Mouse (Mus musculus) ES-Bruce4 (cell line): ENCODE measurements around the gene Tm6sf1.

Source experiments
- CTCF ChIP-seq: IDR thresholded peaks from one replicate; pipeline ENCODE4 v1.8.1; 2011; ENCODE audit warnings: low read depth, low read length
- EP300 ChIP-seq: IDR thresholded peaks from 2 replicates; pipeline ENCODE4 v1.6.1; 2011; ENCODE audit warnings: low read depth, low read length; ENCODE audit not compliant: insufficient read depth
- POLR2A ChIP-seq: IDR thresholded peaks from one replicate; pipeline ENCODE4 v1.8.1; 2011; ENCODE audit warnings: low read length; ENCODE audit not compliant: insufficient read depth

DNA sequence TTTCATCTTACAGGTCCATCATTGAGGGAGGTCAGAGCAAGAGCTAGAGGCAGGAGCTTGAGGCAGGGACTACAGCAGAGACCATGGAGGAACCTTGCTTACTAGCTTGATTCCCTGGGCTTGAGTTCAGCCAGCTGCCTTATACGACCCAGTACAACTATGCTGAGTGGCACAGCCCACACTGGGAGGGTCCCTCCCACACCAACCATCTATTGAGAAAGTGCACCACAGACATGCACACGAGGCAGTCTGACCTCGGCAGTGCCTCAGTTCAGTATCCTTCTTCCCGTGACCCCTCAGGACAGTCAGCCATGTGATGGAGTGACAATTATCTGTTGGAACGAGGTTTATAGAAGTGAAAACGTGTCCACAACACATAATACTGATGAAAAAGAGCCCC is 19.1 kb upstream of the Tm6sf1 start:
- TF ChIP-seq POLR2A = no peak
- no peak for TF ChIP-seq CTCF
- TF ChIP-seq EP300 = no peak
